Mouse (Mus musculus) embryonic fibroblast, embryonic 13.5 days (primary cell): ENCODE data around the gene Tmem186.

Experiments used
- CTCF ChIP-seq: IDR thresholded peaks from 2 replicates; pipeline ENCODE4 v1.5.1; 2011; ENCODE audit warnings: mild to moderate bottlenecking, control low read depth, low read length, moderate library complexity, borderline replicate concordance; ENCODE audit not compliant: insufficient read depth
- POLR2A ChIP-seq: IDR thresholded peaks from 2 replicates; pipeline ENCODE4 v1.6.1; 2011; ENCODE audit warnings: low read depth, mild to moderate bottlenecking, control low read depth, low read length, moderate library complexity

DNA sequence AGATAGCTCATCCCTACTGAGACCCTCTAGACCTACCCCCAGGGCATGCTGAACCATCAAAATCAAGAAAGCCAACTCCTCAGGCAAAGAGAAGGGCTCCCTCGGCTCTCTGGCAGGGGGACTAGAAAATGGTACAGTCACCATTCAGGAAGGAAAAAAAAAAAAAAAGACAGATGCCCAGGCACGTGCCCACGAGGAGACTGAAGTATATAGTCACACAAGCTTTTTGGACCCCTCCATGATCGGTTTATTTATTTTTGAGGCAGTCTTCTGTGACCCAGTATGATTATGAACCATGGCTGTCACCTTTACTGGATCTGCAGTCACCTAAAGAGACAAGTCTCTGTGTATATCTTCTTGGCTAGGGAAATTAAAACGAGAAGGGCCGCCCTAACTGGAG is 35.8 kb upstream of the Tmem186 start:
- TF ChIP-seq CTCF (no peak), POLR2A (no peak)
